Mouse (Mus musculus) megakaryocyte, embryonic 14.5 days (primary cell): ENCODE measurements around the gene Rbm6.

ENCODE experiments used
- FLI1 ChIP-seq: IDR thresholded peaks from 2 replicates; pipeline ENCODE4 v1.6.1; 2012; ENCODE audit warnings: low read length, inconsistent platforms, mixed read lengths
- GATA1 ChIP-seq: IDR thresholded peaks from 3 replicates; pipeline ENCODE4 v1.6.1; 2012; ENCODE audit warnings: mixed read lengths, low read length, inconsistent platforms, borderline replicate concordance

DNA sequence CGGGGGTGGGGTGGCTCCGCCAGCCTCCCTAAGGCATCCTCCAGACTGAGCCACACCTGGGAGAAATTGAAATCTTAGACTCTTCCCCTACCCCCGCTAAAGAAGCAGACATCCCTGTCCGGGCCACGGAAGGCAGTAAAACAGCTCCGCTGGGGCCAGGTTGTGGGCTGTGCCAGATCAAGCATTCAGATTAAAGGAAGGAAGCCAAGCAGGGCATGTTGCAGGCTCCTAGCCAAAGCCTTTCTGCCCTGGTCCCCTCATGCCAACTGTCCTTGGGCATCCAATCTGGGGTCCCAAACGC, 136.9 kb downstream of the Rbm6 start:
- no peak for TF ChIP-seq FLI1
- TF ChIP-seq GATA1, result no peak
